Mouse (Mus musculus) CH12.LX (cell line): ENCODE results near the gene Cacna1c. TPM values are rescaled to one million over a fixed set of nuclear protein-coding genes. Genes with fewer than 3 reads are reported as not detected.

ENCODE experiments used
- DNase-seq: peaks from one replicate; pipeline ENCODE4 v3.0.0-alpha.2; 2013; ENCODE audit errors: extremely low read depth
- H3K27ac ChIP-seq: 2 replicates; pipeline ENCODE4 v1.5.1; 2012; ENCODE audit warnings: low read depth, mild to moderate bottlenecking, control low read depth, moderate library complexity; ENCODE audit not compliant: insufficient read depth
- H3K27me3 ChIP-seq: replicated peaks from 2 replicates; pipeline ENCODE3; 2012; ENCODE audit warnings: inconsistent platforms
- H3K36me3 ChIP-seq, 2 experiments: replicated peaks in 1 of 2; 2 replicates each; pipeline versions ENCODE3 to v1.6.1; 2012; ENCODE audit warnings: inconsistent platforms in 1 of 2, low read length in 1 of 2, mild to moderate bottlenecking in 1 of 2, mixed read lengths in 1 of 2, moderate library complexity in 1 of 2; ENCODE audit not compliant: control insufficient read depth in 1 of 2, insufficient read depth in 1 of 2
- H3K4me1 ChIP-seq, 2 experiments: 2 replicates each; pipeline ENCODE4 v1.6.1; 2012; ENCODE audit warnings: inconsistent platforms in 1 of 2, moderate library complexity in 1 of 2; ENCODE audit not compliant: insufficient read depth in 2 of 2, control insufficient read depth in 1 of 2
- H3K4me2 ChIP-seq: 2 replicates; pipeline ENCODE4 v1.6.1; 2012; ENCODE audit warnings: low read depth, mild to moderate bottlenecking, control low read depth; ENCODE audit not compliant: poor library complexity, insufficient read depth, severe bottlenecking
- H3K4me3 ChIP-seq, 3 experiments: fragments of 150-350 bp in 1 of 3; sonication (generic) in 1 of 3; replicated peaks in 1 of 3; 2 replicates each; pipeline versions ENCODE3 to v1.5.1; 2011 to 2012; ENCODE audit warnings: low read depth in 2 of 3, low read length in 2 of 3, mild to moderate bottlenecking in 2 of 3, moderate library complexity in 2 of 3, control low read depth in 1 of 3, improper control_type of control experiment in 1 of 3, inconsistent platforms in 1 of 3, mixed read lengths in 1 of 3; ENCODE audit not compliant: poor library complexity in 1 of 3
- H3K79me2 ChIP-seq: replicated peaks from 2 replicates; pipeline ENCODE4 v1.6.1; 2012; ENCODE audit warnings: mild to moderate bottlenecking, moderate library complexity; ENCODE audit not compliant: control insufficient read depth, poor library complexity, insufficient read depth, severe bottlenecking; ENCODE audit errors: extremely low read depth
- H3K9ac ChIP-seq: 2 replicates; pipeline ENCODE4 v1.6.1; 2012; ENCODE audit warnings: low read depth, mild to moderate bottlenecking, control low read depth, moderate library complexity; ENCODE audit not compliant: insufficient read depth
- H3K9me3 ChIP-seq: replicated peaks from 2 replicates; pipeline ENCODE3; 2012; ENCODE audit warnings: low read length, inconsistent platforms, mixed read lengths
- BHLHE40 ChIP-seq: IDR thresholded peaks from 2 replicates; pipeline ENCODE4 v1.6.1; 2011; ENCODE audit warnings: mild to moderate bottlenecking, low read depth, low read length, improper control_type of control experiment
- CHD1 ChIP-seq: IDR thresholded peaks from 2 replicates; pipeline ENCODE4 v1.6.1; 2012; ENCODE audit warnings: low read depth, low read length, improper control_type of control experiment, inconsistent platforms
- CTCF ChIP-seq, 2 experiments: IDR thresholded peaks in 1 of 2; conservative IDR thresholded peaks in 1 of 2; 2 replicates each; pipeline ENCODE4 v1.5.1; 2011 to 2012; ENCODE audit warnings: low read depth in 2 of 2, low read length in 2 of 2, improper control_type of control experiment in 1 of 2, inconsistent platforms in 1 of 2, mild to moderate bottlenecking in 1 of 2, moderate library complexity in 1 of 2
- E2F4 ChIP-seq: IDR thresholded peaks from 2 replicates; pipeline ENCODE4 v1.6.1; 2011; ENCODE audit warnings: low read depth, low read length, improper control_type of control experiment; ENCODE audit not compliant: insufficient replicate concordance
- ELF1 ChIP-seq: IDR thresholded peaks from 2 replicates; pipeline ENCODE4 v1.6.1; 2014; ENCODE audit warnings: low read depth, mild to moderate bottlenecking, inconsistent platforms, low read length, improper control_type of control experiment
- EP300 ChIP-seq: IDR thresholded peaks from 2 replicates; pipeline ENCODE4 v1.6.1; 2011; ENCODE audit warnings: low read length, improper control_type of control experiment
- GABPA ChIP-seq: IDR thresholded peaks from 2 replicates; pipeline ENCODE4 v1.6.1; 2012; ENCODE audit warnings: low read depth, low read length, improper control_type of control experiment, inconsistent platforms; ENCODE audit not compliant: insufficient replicate concordance
- HCFC1 ChIP-seq: IDR thresholded peaks from 2 replicates; pipeline ENCODE4 v1.6.1; 2012; ENCODE audit warnings: low read depth, mild to moderate bottlenecking, inconsistent platforms, low read length, improper control_type of control experiment
- IRF4 ChIP-seq: IDR thresholded peaks from 2 replicates; pipeline ENCODE4 v1.6.1; 2014; ENCODE audit warnings: low read depth, mild to moderate bottlenecking, inconsistent platforms, low read length, improper control_type of control experiment
- JUND ChIP-seq: conservative IDR thresholded peaks from 2 replicates; pipeline ENCODE4 v1.6.1; 2011; ENCODE audit warnings: low read depth, low read length, improper control_type of control experiment
- KAT2A ChIP-seq: IDR thresholded peaks from 2 replicates; pipeline ENCODE4 v1.6.1; 2012; ENCODE audit warnings: low read length, improper control_type of control experiment, inconsistent platforms; ENCODE audit not compliant: insufficient replicate concordance
- MEF2A ChIP-seq: IDR thresholded peaks from 2 replicates; pipeline ENCODE4 v1.6.1; 2014; ENCODE audit warnings: low read depth, mild to moderate bottlenecking, inconsistent platforms, low read length, improper control_type of control experiment, borderline replicate concordance
- MXI1 ChIP-seq: IDR thresholded peaks from 2 replicates; pipeline ENCODE4 v1.6.1; 2011; ENCODE audit warnings: mild to moderate bottlenecking, low read depth, low read length, improper control_type of control experiment
- MYC ChIP-seq: IDR thresholded peaks from 2 replicates; pipeline ENCODE4 v1.6.1; 2011; ENCODE audit warnings: low read depth, mild to moderate bottlenecking, improper control_type of control experiment, low read length
- PAX5 ChIP-seq: IDR thresholded peaks from 2 replicates; pipeline ENCODE4 v1.6.1; 2012; ENCODE audit warnings: low read length, inconsistent platforms, mixed read lengths
- POLR2A ChIP-seq: IDR thresholded peaks from 2 replicates; pipeline ENCODE4 v1.6.1; 2011; ENCODE audit warnings: low read depth, mild to moderate bottlenecking, improper control_type of control experiment, low read length
- POLR2AphosphoS2 ChIP-seq: IDR thresholded peaks from 2 replicates; pipeline ENCODE4 v1.6.1; 2011; ENCODE audit warnings: low read depth, low read length, improper control_type of control experiment
- RCOR1 ChIP-seq: conservative IDR thresholded peaks from 2 replicates; pipeline ENCODE4 v1.6.1; 2012; ENCODE audit warnings: low read depth, mild to moderate bottlenecking, inconsistent platforms, low read length, improper control_type of control experiment
- TBP ChIP-seq: conservative IDR thresholded peaks from 2 replicates; pipeline ENCODE4 v1.6.1; 2011; ENCODE audit warnings: low read depth, low read length, improper control_type of control experiment
- USF1 ChIP-seq: IDR thresholded peaks from 2 replicates; pipeline ENCODE4 v1.6.1; 2014; ENCODE audit warnings: low read depth, mild to moderate bottlenecking, inconsistent platforms, low read length, improper control_type of control experiment
- ZC3H11A ChIP-seq: IDR thresholded peaks from 2 replicates; pipeline ENCODE4 v1.6.1; 2012; ENCODE audit warnings: low read depth, mild to moderate bottlenecking, inconsistent platforms, low read length, improper control_type of control experiment
- ZKSCAN1 ChIP-seq: IDR thresholded peaks from 2 replicates; pipeline ENCODE4 v1.6.1; 2012; ENCODE audit warnings: low read depth, inconsistent platforms, low read length, improper control_type of control experiment, borderline replicate concordance
- ZMIZ1 ChIP-seq: IDR thresholded peaks from 2 replicates; pipeline ENCODE4 v1.6.1; 2012; ENCODE audit warnings: low read depth, mild to moderate bottlenecking, inconsistent platforms, low read length, improper control_type of control experiment
- dilution Hi-C: fragments of 300-500 bp; cut with MboI; formaldehyde crosslinking; loops from 2 replicates; pipeline ENCODE4 v1.14.3; 2020; ENCODE audit warnings: low sequenced_read_pairs; ENCODE audit not compliant: extremely low pct_unique_long_range_greater_than_20kb, extremely low pct_ligation_motif_present
- in situ Hi-C: fragments of 300-500 bp; cut with MboI; formaldehyde crosslinking; loops from 3 replicates; pipeline ENCODE4 v1.14.3; 2019; ENCODE audit warnings: low sequenced_read_pairs, low pct_ligation_motif_present, low pct_unique_long_range_greater_than_20kb, mixed read lengths
- polyA plus RNA-seq: library from polyadenylated mRNA; unstranded; fragments of >175 nt; gene quantifications from 2 replicates; pipeline ENCODE4 v1.2.1, GENCODE M21; 2012; ENCODE audit warnings: low read depth; ENCODE audit not compliant: insufficient read length
- total RNA-seq, 2 experiments: library from RNA; depleted of rRNA; stranded (reverse); fragments of 300-350 nt in 1 of 2; fragments of >200 nt in 1 of 2; gene quantifications; 2 replicates each; pipeline ENCODE4 v1.2.3; 2012 to 2014

Gene Cacna1c
- total and polyA plus RNA-seq, 3 experiments: 0.04 TPM; not detected in 2

- TF ChIP-seq ZMIZ1 (no peak), POLR2A (no peak), IRF4 (no peak), KAT2A (no peak), GABPA (no peak), CTCF (conservative IDR thresholded peaks at IDR 0.05 in 1 of 2, IDR thresholded peaks at IDR 0.05 in 1 of 2; ENCODE audit: low read depth in 2 of 2, low read length in 2 of 2) (no peak), ZC3H11A (no peak), JUND (no peak), BHLHE40 (no peak), RCOR1 (no peak), CHD1 (no peak), MXI1 (no peak)
- TF ChIP-seq, all 38 proteins: peak for 0
- H3K4me1 ChIP-seq: peaks cover 0 to 6% of the 10 kb centered on the region in 2 experiments; a peak in 2 of 4 replicates
- no peak overlapping the region for H3K4me3 ChIP-seq
- H3K36me3 ChIP-seq: no peaks in the 10 kb centered on the region
- no peak overlapping the region for H3K27ac ChIP-seq
- dilution Hi-C loops: no loop called here
- no peaks in the 10 kb centered on the region for H3K79me2 ChIP-seq
- in situ Hi-C loops: loop anchor here (25.0 kb wide), 1 partner anchor 179 kb away; no protein-coding TSS in a partner anchor
- H3K9me3 ChIP-seq: no peaks in the 10 kb centered on the region
- no peak overlapping the region for H3K9ac ChIP-seq
- no peak for DNase-seq
- peaks cover 96% of the 10 kb centered on the region for H3K27me3 ChIP-seq
- H3K4me2 ChIP-seq: no peak overlapping the region
These were observed 263.1 kb downstream of the Cacna1c start for GRCm38 (mm10) chr6:118933017-118933594.

DNA sequence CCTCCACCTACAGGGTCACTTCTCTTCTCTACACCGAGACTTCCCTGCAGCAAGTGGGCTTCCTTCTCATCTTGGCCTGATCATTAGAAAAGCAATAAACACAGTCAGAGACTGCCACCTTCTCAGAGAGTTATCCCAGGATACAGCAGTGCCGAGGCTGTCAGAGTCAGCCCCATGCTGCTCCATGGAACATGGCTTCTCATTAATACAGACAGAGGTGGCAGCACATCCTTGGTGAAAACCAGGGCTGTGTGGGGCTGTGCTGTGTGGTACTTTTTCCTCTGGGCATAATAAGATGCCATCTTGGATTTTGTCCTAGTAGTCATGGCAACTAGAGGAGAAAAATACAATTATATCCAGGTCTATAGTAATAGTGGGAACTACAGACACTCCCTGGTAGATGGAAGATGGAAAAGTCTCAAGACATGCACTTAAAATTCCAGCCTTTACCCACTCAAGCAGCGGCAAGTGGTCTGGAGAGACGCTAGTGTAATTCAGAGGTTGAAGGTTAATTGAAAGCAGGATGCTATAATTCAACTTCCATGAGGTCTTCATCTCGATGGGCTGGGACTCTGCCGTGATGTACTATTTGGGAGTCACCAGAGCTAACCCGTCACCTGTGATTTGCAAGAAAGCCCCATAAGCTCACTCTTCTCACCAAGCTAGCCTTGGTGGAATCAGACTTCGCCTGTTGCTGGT is 264.1 kb downstream of the Cacna1c start:
- H3K9me3 ChIP-seq: no peaks in the 10 kb centered on the region
- no peak overlapping the region for H3K4me3 ChIP-seq
- in situ Hi-C loops: loop anchor here (25.0 kb wide), 1 partner anchor 180 kb away; no protein-coding TSS in a partner anchor
- peaks cover 0 to 6% of the 10 kb centered on the region in 2 experiments; a peak in 2 of 4 replicates for H3K4me1 ChIP-seq
- no peak overlapping the region for H3K9ac ChIP-seq
- H3K36me3 ChIP-seq: no peaks in the 10 kb centered on the region
- TF ChIP-seq E2F4 (no peak), EP300 (no peak), MEF2A (no peak), ZKSCAN1 (no peak), MXI1 (no peak), BHLHE40 (no peak), HCFC1 (no peak), MYC (no peak), TBP (no peak), POLR2A (no peak), USF1 (no peak), CTCF (conservative IDR thresholded peaks at IDR 0.05 in 1 of 2, IDR thresholded peaks at IDR 0.05 in 1 of 2; ENCODE audit: low read depth in 2 of 2, low read length in 2 of 2) (no peak), ELF1 (no peak), PAX5 (no peak), POLR2AphosphoS2 (no peak), ZMIZ1 (no peak)
- H3K4me2 ChIP-seq: no peak overlapping the region
- DNase-seq: no peak
- dilution Hi-C loops: no loop called here
- H3K27me3 ChIP-seq: peaks cover 96% of the 10 kb centered on the region
- H3K27ac ChIP-seq: no peak overlapping the region
- H3K79me2 ChIP-seq: no peaks in the 10 kb centered on the region
